Mouse (Mus musculus) fat pad, adult 2 months (tissue): Measurements from ENCODE around the gene Snai3.

Source experiments
- DNase-seq: peaks from one replicate; pipeline ENCODE4 v3.0.0-alpha.2; 2011; ENCODE audit warnings: low read depth, low spot score; ENCODE audit errors: extremely low read depth

The Snai3 gene

DNA sequence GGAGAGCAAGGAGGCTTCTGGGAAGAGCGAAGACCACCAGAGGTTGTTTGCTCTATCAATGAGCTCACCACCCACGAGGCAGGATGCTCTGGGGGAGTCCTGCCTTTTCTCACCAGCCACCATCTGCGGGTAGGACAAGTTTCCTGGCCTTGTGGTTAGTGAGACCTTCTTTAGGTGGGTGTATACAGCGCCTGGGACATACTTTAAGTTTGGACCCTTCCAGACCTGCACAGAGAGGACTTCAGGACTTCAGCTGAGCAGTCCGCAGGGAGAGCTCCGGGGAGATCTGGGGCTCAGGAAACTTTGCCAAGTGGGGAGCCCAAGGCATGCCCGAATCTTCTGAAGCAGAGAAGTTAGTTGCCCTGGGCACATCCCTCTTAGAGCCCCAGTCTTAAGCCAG lies 543 bp downstream of the Snai3 start:
- DNase-seq = no peak

- DNase-seq = no peak
Observed at GRCm38 (mm10) chr8:122459218-122459900, 1.2 kb downstream of the Snai3 start.

- DNase-seq = no peak
Observed at GRCm38 (mm10) chr8:122457171-122457570, 3.4 kb downstream of the Snai3 start.

DNA sequence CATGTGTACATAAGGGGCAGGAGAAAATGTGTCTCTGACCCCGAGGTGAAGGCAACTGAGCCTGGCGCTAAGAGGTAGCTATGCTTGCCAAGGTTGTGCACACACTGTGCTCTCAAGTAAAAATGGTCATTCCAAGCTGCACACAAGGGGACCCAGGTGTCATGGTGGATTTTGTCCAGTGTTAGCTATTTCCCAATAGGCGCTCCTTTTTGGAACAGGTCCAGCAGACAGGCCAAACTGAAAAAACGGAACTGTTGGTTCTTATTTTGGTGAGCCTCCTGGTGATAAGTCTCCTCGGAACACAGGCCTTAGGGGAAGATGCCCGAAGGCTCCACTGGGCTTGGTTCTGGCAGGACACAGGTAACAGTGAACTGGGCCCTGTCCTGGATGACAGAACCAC lies 6.1 kb downstream of the Snai3 start:
- DNase-seq = no peak

DNA sequence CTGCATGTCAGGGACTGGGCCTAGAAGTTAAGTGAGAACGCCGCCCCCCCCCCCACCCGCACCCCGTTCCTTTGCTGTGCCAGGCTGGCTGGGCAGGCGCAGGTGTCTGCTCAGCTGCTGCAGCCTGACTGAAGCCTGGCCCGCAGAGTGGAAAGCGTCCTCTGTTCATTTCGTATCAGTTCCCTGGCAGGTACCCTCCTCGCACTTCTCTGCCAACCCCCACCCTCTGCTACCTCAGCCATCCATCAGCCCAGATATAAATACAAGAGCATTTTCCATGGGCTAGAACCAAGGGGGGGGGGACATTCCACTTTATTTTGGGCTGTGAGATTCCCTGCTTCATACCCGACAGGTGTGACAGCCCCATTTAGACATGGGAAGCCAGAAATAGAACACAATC lies 8.4 kb downstream of the Snai3 start:
- DNase-seq = no peak

DNA sequence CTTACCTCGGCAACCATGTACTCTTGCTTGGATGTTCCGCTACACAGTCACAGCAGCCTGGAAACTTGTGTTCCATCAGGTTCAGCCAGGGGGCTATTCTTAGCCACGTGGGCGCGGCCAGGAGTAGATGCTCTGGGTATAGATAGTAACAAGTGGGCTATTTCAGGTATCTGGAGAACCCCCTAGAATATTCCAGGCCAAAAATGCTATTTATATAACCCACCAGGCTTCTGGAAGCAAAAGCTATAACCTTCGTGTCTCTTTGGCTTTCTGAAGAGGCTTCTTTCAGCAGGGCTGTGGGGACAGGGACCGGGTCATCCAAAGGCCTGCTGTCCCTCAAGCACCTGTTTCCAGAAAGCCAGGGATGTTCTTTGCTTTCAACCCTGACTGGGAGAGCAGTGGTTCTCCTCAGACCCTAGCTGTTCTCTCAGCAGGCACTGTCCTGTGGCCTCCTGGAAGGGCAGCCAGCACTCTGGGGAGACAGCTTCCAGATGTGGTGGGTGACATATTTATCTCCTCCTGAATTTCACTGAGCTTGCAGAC lies 9.3 kb downstream of the Snai3 start:
- DNase-seq = no peak

- DNase-seq = no peak
Observed at GRCm38 (mm10) chr8:122445203-122445602, 15.3 kb downstream of the Snai3 start.

DNA sequence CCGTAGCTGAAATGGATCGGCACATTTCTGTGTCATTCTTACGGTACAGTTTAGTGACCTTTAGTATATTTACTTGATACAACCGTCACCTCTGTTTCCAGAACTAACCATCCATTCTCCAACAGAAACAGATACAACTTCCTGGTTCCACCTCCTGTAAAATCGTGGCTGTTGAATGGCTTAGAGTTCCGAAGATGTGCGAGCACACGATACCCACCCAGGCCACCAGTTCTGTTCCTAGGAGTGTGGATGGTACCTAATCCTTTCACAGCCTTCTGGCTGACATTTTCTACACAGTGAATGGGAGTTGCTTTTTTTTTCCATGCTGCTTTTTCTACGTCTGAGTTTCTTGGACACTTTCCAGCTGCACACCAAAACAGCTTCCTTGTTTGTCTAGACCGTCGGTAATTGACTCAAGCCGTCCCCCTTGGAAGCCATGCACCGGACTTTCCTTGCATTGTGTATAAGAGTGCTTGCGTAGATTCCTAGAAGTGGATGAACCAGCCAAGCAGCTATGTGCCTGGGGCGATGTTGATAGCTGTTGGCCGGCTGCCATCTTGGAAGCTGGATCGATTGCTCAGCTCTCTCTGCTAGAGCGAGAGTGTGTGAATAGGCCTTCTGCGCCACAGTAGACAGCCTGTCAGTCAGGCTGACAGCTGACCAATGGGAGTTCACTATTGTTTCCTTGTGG lies 16.3 kb downstream of the Snai3 start:
- peak; percentile 68 for DNase-seq

- DNase-seq = peak; percentile 85
Observed at GRCm38 (mm10) chr8:122443262-122444006, 17.1 kb downstream of the Snai3 start, which contains the start of gene Mvd. TSS of gene Mvd (minus strand) at chr8:122443422.

DNA sequence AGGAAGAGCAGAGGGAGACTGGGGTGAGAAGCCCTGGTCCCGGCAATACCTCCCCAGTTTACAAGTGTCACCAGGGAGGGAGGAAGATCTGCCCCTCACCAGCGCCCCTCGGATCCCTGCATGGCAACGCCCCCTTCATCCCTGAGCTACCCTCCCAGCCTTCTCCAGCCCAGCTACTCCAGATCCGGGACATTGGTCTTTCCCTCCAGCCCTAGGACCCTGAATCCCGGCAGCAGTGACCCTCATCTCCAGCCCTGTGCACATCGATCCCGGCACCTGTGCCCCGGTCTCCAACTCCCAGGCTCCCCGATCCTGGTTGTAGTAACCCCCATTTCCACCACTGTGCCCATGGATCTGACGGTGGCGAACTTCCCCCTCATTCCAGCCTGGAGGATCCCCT lies 17.8 kb downstream of the Snai3 start:
- DNase-seq = no peak

DNA sequence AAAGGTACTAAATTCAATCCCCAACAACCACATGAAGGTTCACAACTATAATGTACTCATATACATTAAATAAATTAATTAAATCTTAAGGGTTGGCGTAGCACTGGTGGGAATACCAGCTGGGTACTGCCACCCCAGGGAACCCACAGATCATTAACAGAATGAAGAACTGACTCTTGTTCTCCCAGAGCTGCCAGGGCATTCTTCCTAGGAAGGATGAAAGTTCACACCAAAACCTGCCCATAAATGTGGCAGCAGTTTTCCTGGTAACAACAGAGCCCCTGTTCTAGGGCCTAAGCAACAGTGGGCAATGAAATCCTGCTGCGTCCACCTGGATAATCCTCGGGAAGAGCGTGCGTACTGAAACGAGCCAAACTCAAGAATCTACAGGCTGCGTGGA lies 18.2 kb downstream of the Snai3 start:
- DNase-seq = no peak

- DNase-seq = no peak
Observed at GRCm38 (mm10) chr8:122441326-122441725, 19.2 kb downstream of the Snai3 start.

DNA sequence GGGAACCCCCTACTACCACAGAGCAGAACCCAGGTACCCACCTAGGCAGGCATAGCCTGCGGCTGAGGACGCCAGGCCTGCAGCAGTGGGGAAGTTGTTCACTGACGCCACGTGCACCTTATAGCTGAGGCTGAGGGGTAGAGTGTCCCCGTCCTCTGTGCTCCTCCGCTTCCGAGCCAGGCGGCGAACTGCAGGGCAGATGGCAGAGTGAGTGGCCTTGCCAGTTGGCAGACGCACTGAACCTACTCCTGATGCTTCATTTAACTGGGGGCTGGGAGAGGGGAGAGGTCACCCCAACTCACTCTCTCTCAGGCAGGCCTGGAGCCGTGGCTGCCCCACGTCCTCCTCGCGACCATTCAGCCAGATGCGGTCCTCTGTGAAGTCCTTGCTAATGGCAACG lies 21.2 kb downstream of the Snai3 start:
- no peak for DNase-seq

- DNase-seq = no peak
Observed at GRCm38 (mm10) chr8:122437708-122438331, 22.7 kb downstream of the Snai3 start.

- DNase-seq = no peak
Observed at GRCm38 (mm10) chr8:122436586-122437125, 23.9 kb downstream of the Snai3 start.

DNA sequence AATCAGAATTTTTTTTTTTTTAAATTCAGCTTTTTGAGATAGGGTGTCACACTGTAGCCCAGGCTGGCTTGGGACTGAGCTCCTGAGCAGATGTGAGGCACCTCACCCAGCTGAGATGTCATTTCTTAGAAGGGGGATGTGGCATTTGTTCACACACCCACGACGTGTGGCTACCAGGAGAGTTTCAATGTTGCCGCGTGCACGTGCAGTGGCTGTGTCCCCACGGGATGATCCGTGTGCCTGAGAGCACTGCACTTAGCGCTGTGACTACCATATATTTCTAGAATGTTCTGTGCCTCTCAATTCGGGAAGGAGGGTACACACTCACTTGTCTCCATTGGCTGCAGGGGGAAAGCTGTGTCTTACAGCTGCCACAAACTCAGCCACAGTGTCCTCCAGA lies 24.4 kb downstream of the Snai3 start:
- DNase-seq = no peak

- no peak for DNase-seq
Observed at GRCm38 (mm10) chr8:122435375-122435774, 25.2 kb downstream of the Snai3 start.

DNA sequence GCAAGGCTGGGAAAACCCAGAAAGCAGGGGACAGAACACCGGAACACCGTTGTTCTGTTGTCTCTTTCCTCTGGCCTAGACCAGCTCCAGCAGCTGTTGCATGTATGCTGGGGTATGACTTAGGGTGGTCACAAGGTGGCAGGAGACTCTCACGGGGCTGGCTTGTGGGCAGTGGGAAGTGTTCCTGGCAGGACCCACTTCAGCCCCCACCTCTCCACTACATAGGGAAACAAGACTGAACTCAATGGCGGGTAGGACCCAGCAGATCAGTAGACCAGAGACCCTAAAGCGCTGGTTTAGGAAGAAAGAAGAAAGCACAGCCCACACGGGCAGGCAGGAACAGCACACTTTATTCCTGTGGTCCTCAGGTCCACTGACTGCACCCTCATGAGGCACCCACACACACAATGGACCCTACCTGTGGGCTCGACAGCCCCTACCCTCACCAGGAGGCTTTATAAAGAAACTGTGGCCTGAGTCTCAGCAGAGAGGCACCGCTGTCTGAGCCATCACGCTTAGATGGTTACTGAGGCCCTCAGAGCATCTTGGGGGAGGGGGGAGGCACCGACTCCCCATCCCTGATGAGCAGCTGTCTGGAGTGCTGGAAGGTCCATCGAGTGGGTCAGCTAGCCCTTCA lies 27.1 kb downstream of the Snai3 start:
- no peak for DNase-seq

GRCm38 (mm10) chr8:122432443-122433268 lies 27.9 kb downstream of the Snai3 start, which contains the start of gene Cyba:
TSS of gene Cyba (minus strand) at chr8:122432930.
- DNase-seq = no peak
